Mouse (Mus musculus) lung, embryonic 15.5 days (tissue): ENCODE measurements around the gene Haus2. TPM values are rescaled to one million over a fixed set of nuclear protein-coding genes. Genes with fewer than 3 reads are reported as not detected.

ENCODE experiments used
- polyA plus RNA-seq: library from polyadenylated mRNA; unstranded; fragments of >200 nt; fragmentation: Nextera tagmentation; extraction: Ambion mirVana; gene quantifications from 2 replicates; pipeline ENCODE4 v1.2.1, GENCODE M21; 2015

Haus2 gene
- polyA plus RNA-seq, 1 experiment from 2014 or later, result 21.9 TPM

Other genes with a start within 250 kb of the Haus2 start
- gene Ganc, start 205.5 kb upstream of the Haus2 start, polyA plus RNA-seq, result 7.2 and 9.7 TPM in 2 replicates
- gene Tmem87a, start 205.3 kb upstream of the Haus2 start, polyA plus RNA-seq, result 10.8 and 11.0 TPM in 2 replicates
- 0.53 and 1.2 TPM in 2 replicates for gene Capn3, start 153.4 kb upstream of the Haus2 start, polyA plus RNA-seq
- 38.8 and 42.4 TPM in 2 replicates for gene Zfp106, start 45.5 kb upstream of the Haus2 start, polyA plus RNA-seq
- gene Snap23, start 41.7 kb upstream of the Haus2 start, polyA plus RNA-seq, result 53.1 and 59.1 TPM in 2 replicates
- 27.4 and 29.9 TPM in 2 replicates for gene Lrrc57, start 137 bp downstream of the Haus2 start, polyA plus RNA-seq
- gene Stard9, start 19.7 kb downstream of the Haus2 start, polyA plus RNA-seq, result 8.6 and 11.7 TPM in 2 replicates
- gene Cdan1, start 240.7 kb downstream of the Haus2 start, polyA plus RNA-seq, result 7.1 and 7.5 TPM in 2 replicates
- gene Ttbk2, start 241.2 kb downstream of the Haus2 start, polyA plus RNA-seq, result 2.8 and 3.8 TPM in 2 replicates